Mouse (Mus musculus) hindbrain, embryonic 16.5 days (tissue): ENCODE data around the gene Ptch1. TPM values are rescaled to one million over a fixed set of nuclear protein-coding genes. Genes with fewer than 3 reads are reported as not detected.

ENCODE experiments used
- ATAC-seq: fragments of 200-750 bp; cut with Nextera tagmentation; 2 replicates; pipeline ENCODE4 v1.8.0; 2017; ENCODE audit warnings: moderate TSS enrichment, moderate library complexity
- H3K27ac ChIP-seq: fragments of 300-500 bp; sonication (generic); 2 replicates; pipeline ENCODE4 v1.5.1; 2014; ENCODE audit warnings: low read depth, mild to moderate bottlenecking, control low read depth, low read length, moderate library complexity
- H3K27me3 ChIP-seq: fragments of 300-500 bp; sonication (generic); replicated peaks from 2 replicates; pipeline ENCODE4 v1.6.1; 2014; ENCODE audit warnings: low read length; ENCODE audit not compliant: control insufficient read depth, insufficient read depth
- H3K36me3 ChIP-seq: fragments of 300-500 bp; sonication (generic); 2 replicates; pipeline ENCODE4 v1.6.1; 2014; ENCODE audit warnings: mild to moderate bottlenecking, low read length, moderate library complexity, mixed read lengths; ENCODE audit not compliant: control insufficient read depth, insufficient read depth
- H3K4me1 ChIP-seq: fragments of 300-500 bp; sonication (generic); 2 replicates; pipeline ENCODE4 v1.6.1; 2014; ENCODE audit warnings: low read depth, low read length; ENCODE audit not compliant: control insufficient read depth, insufficient read depth
- H3K4me2 ChIP-seq: fragments of 300-500 bp; sonication (generic); 2 replicates; pipeline ENCODE4 v1.6.1; 2014; ENCODE audit warnings: mild to moderate bottlenecking, low read length, control low read depth, moderate library complexity
- H3K4me3 ChIP-seq: fragments of 300-500 bp; sonication (generic); 2 replicates; pipeline ENCODE4 v1.5.1; 2014; ENCODE audit warnings: mild to moderate bottlenecking, low read length, control low read depth, moderate library complexity
- H3K9ac ChIP-seq: fragments of 300-500 bp; sonication (generic); 2 replicates; pipeline ENCODE4 v1.6.1; 2014; ENCODE audit warnings: low read depth, mild to moderate bottlenecking, control low read depth, low read length, moderate library complexity
- H3K9me3 ChIP-seq: fragments of 300-500 bp; sonication (generic); 2 replicates; pipeline ENCODE4 v1.6.1; 2014; ENCODE audit warnings: mild to moderate bottlenecking, low read length, moderate library complexity; ENCODE audit not compliant: control insufficient read depth
- WGBS: fragments of 180-500 bp; shearing (Covaris S2); extraction: QIAGEN DNeasy Blood & Tissue Kit; methylation state at CpG from one replicate; pipeline ENCODE4 v1.1.7; 2014; 5-methylcytosine and 5-hydroxymethylcytosine counted together
- polyA plus RNA-seq: library from polyadenylated mRNA; unstranded; fragments of >200 nt; fragmentation: Nextera tagmentation; extraction: Ambion mirVana; gene quantifications from 2 replicates; pipeline ENCODE4 v1.2.1, GENCODE M21; 2015

Gene Ptch1
- polyA plus RNA-seq, 1 experiment from 2014 or later, result 15.3 TPM

DNA sequence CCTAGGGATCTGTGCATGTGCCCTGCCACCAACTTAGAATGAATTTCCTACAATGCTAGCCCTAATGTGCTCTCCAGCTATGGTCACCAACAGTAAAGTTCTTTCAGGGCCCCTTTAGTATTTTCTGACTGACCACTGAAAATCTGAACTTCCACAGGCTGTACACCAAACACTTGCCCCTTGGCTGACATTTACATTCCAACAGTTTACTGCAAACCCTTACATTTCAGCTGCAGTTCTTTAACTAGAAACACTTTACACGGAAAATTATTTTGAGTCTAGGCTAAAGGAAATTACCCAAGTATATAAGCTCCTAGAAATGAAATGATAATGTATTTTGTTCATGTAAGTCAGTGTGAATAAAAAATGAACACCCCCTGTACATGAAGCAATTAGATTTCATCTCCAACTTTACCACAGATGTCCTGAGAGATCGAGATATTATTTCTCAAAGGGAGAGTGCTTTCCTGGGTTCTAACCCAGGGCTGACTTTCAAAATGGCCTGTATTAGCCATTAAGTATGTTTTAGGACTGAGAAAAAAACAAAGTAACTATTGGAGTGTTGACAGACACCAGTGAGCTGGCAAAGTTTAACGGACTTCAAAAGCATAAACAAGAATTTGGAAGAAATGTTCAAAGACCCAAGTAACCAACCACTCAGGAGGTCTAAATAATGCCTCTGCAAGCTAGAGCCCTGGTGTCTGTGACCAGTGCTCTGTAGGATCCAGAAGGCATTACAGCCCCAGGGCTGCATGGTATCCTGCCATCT is 43.6 kb downstream of the Ptch1 start:
- no peak overlapping the region for H3K4me2 ChIP-seq
- H3K36me3 ChIP-seq, result peaks cover 35% of the 10 kb centered on the region
- ATAC-seq, result no peak
- no peak overlapping the region for H3K9ac ChIP-seq
- no peaks in the 10 kb centered on the region for H3K27me3 ChIP-seq
- no peaks in the 10 kb centered on the region for H3K9me3 ChIP-seq
- H3K27ac ChIP-seq, result no peak overlapping the region
- WGBS, result 48% methylated on average over 3 of the region's 3 CpGs
- no peak overlapping the region for H3K4me3 ChIP-seq
- H3K4me1 ChIP-seq, result peaks cover 22% of the 10 kb centered on the region

DNA sequence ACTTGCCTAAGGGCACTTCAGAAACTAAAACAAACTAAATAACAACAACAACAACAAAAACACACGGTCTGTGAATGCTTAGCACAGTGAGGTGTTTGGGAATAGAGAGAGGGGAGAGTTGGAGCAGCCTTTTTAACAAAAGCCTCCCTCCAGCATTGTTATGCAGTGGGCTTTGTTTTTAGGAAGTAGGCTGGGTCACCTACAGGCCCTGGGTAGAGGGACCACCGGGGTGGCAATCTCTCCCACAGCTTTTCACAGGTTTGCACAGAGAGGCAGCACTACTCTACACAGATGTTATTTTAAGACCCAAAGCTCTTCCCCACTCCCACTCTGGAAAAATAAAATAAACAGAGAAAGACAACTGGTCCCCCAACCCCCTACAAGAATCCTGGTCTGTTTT is 44.5 kb downstream of the Ptch1 start:
- 9% methylated on average over 2 of the region's 2 CpGs for WGBS
- no peaks in the 10 kb centered on the region for H3K27me3 ChIP-seq
- H3K9me3 ChIP-seq, result no peaks in the 10 kb centered on the region
- no peak for ATAC-seq
- H3K36me3 ChIP-seq, result peaks cover 37% of the 10 kb centered on the region
- H3K4me2 ChIP-seq, result no peak overlapping the region
- peaks cover 26% of the 10 kb centered on the region for H3K4me1 ChIP-seq
- H3K4me3 ChIP-seq, result no peak overlapping the region
- H3K9ac ChIP-seq, result no peak overlapping the region
- H3K27ac ChIP-seq, result no peak overlapping the region

DNA sequence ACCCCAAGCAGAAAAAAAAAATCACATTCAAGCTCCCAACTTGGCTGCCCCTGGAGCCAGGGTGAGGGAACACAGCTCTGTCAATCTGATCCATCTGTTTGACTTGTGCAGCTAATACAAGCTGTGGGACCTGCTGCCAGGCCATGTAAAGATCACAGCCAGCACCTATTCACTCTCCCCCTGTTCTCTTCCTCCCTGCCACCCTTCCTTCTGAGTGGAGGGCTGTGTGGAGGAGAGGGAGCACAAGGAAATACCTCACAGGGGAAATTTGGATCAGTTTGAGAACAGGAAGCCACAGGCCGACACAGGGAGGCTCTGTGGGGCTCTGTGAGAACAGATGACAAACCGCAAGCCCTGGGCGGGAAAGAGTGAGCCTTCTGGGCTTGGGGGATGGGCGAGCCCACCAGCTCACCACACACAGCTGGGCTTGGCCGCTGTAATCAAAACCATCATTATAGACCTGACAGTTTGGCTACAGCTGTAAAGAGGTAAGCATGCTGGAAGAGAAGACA is 45.2 kb downstream of the Ptch1 start:
- Histone ChIP-seq H3K36me3 (peaks cover 32% of the 10 kb centered on the region), H3K9me3 (no peaks in the 10 kb centered on the region), H3K27ac (peak overlapping the region; percentile 42; the same call in 1 of the 2 replicates), H3K4me2 (no peak overlapping the region), H3K9ac (peak overlapping the region; percentile 23; the same call in 1 of the 2 replicates), H3K4me3 (no peak overlapping the region), H3K4me1 (peaks cover 26% of the 10 kb centered on the region), H3K27me3 (no peaks in the 10 kb centered on the region)
- peak; percentile 57 for ATAC-seq
- 9% methylated on average over 5 of the region's 5 CpGs for WGBS

DNA sequence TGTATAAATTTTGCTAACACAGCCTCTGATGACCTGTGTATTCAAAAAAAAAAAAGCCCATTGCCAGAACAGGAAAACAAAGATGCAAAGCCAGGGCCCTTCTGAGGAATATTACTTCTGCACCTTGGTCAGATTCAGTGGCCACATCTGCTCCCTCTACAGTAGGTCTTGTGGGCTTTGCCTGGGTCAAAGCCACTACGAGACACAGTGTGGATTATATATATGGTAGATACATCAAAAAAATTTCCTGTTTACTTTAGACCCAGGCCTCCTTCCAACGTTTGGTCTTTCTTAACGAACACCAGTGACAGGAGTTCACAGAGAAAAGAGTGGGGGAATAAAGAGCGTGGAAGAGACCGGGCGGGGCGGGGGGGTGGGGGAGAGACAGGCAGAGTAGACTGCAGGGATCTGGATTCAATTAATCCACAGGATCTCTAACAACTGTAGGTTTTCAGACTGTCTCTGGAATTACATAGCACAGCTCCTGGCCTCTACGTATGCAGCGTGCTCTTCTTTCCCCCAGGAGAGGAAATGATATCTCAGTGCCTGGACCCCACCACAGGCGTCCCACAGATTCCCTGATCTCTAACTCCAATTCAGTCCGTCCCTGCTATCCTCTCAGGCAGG is 47.7 kb downstream of the Ptch1 start:
- no peak overlapping the region for H3K4me3 ChIP-seq
- H3K9ac ChIP-seq, result no peak overlapping the region
- no peak for ATAC-seq
- no peak overlapping the region for H3K27ac ChIP-seq
- peaks cover 27% of the 10 kb centered on the region for H3K36me3 ChIP-seq
- 46% methylated on average over 11 of the region's 11 CpGs for WGBS
- no peak overlapping the region for H3K4me2 ChIP-seq
- no peaks in the 10 kb centered on the region for H3K9me3 ChIP-seq
- H3K27me3 ChIP-seq, result no peaks in the 10 kb centered on the region
- peaks cover 26% of the 10 kb centered on the region for H3K4me1 ChIP-seq

DNA sequence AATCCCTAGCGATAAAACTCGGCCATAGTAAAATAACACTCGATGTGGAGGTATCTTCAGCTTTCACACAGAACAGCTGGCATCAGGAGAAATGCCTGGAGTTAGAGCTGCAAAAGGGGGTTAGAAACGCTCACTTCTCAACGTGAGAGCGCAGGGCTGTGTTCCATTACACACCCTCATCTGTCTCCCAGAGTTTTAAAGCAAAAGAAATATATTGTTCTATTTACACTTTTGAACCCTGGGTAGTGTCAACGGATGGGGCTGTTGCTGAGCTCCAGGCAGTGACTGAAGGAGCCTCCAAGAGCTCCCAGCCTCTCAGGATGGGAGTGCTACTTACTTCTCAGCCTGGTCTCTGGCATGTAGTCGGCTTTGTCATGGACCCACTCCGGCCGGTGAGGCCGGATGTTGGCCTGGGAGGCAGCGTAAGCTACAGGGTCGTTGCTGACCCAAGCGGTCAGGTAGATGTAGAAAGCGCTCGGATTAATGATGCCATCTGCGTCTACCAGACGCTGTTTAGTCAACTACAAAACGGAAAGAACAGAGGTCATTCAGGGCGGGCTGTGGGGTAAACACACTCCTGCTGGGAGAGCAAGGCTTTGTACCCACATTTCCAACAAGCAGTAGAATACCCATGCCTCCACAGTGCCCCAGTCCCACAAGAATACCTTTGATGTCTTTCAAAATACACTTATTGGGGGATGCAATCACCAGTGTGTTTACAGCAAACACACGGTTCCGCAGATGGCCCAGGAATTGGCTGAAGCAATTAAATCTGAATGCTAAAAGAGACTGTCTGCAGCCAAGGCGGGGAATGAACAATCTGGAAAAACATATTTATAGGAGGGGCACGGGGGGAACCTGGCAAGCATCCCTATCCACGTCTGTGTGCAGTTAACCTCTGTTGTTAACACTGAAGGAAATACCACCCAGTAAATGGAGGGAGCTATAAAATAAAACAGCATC is 48.5 kb downstream of the Ptch1 start:
- Histone ChIP-seq H3K36me3 (peaks cover 28% of the 10 kb centered on the region), H3K9ac (no peak overlapping the region), H3K4me1 (peaks cover 26% of the 10 kb centered on the region), H3K4me2 (no peak overlapping the region), H3K9me3 (no peaks in the 10 kb centered on the region), H3K27me3 (no peaks in the 10 kb centered on the region), H3K27ac (0 out of 2 replicates have a peak overlapping the region, but pooled peaks have one; percentile 10), H3K4me3 (no peak overlapping the region)
- 48% methylated on average over 25 of the region's 25 CpGs for WGBS
- peak; percentile 31; the same call in 1 of the 2 replicates for ATAC-seq

DNA sequence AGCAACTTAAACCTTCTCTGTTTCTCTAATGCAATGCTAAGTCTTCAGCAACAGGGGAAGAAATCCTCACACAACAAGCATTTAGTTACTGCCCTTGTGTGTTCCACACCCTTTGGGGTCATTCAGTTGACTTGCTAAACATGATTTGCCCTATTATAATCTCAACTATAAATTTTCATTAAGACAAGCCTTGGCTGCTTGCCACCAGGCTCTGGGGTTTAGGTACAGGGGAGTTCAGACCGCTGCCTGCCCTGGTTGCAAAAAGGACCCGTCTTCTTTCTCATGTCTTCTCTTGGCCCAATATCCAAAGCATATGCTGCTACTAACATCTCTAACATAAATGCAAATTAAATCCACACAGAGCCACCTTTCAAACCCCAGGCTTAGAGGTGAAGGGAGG is 49.3 kb downstream of the Ptch1 start:
- H3K27ac ChIP-seq, result no peak overlapping the region
- no peak for ATAC-seq
- H3K4me2 ChIP-seq, result no peak overlapping the region
- H3K36me3 ChIP-seq, result peaks cover 36% of the 10 kb centered on the region
- no peak overlapping the region for H3K9ac ChIP-seq
- no peaks in the 10 kb centered on the region for H3K9me3 ChIP-seq
- H3K4me3 ChIP-seq, result no peak overlapping the region
- no peaks in the 10 kb centered on the region for H3K27me3 ChIP-seq
- 44% methylated on average over 2 of the region's 2 CpGs for WGBS
- H3K4me1 ChIP-seq, result peaks cover 23% of the 10 kb centered on the region

DNA sequence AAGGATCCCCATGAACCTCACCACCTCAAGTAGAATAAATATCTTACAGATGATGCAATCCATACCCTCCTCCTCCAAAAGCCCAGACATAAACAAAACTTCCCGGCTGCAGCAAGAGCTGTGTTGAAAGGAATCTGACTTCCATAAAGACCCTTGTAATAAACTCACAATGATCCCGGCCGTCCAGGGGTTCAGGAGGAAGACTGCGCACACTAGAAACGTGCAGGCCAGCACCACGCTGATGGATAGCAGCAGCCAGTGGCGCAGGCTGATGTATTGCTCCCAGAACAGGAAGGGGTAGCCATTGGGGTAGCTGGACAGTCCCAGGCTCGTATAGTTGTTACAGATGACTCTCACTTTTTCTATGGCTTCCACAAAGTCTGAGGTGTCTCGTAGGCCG is 50.6 kb downstream of the Ptch1 start:
- Histone ChIP-seq H3K9ac (no peak overlapping the region), H3K4me2 (no peak overlapping the region), H3K36me3 (peaks cover 38% of the 10 kb centered on the region), H3K4me1 (peaks cover 13% of the 10 kb centered on the region), H3K27ac (no peak overlapping the region), H3K4me3 (no peak overlapping the region), H3K27me3 (no peaks in the 10 kb centered on the region), H3K9me3 (no peaks in the 10 kb centered on the region)
- ATAC-seq, result no peak
- 71% methylated on average over 10 of the region's 10 CpGs for WGBS

DNA sequence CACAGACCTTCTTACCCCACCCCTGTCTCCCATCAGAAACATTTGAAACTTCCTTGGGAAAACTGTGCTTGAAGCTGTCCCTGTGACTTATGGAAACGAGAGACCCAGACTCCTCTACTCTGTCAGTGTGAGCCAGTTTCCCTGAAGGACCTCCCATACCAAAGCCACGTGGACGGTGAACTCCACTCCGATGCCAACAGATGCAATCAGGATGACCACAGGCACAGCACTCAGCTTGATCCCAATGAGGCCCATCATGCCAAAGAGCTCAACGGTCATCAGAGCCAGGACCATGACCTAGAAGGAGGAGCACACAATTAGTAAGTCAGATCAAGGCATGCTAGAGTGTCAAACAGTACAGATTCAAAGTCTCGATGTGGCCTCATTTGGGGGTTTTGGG is 53.3 kb downstream of the Ptch1 start:
- H3K9me3 ChIP-seq, result no peaks in the 10 kb centered on the region
- no peak for ATAC-seq
- H3K4me3 ChIP-seq, result no peak overlapping the region
- no peak overlapping the region for H3K9ac ChIP-seq
- H3K4me2 ChIP-seq, result no peak overlapping the region
- peaks cover 6% of the 10 kb centered on the region for H3K4me1 ChIP-seq
- H3K36me3 ChIP-seq, result peaks cover 46% of the 10 kb centered on the region
- WGBS, result 95% methylated on average over 6 of the region's 6 CpGs
- H3K27me3 ChIP-seq, result no peaks in the 10 kb centered on the region
- no peak overlapping the region for H3K27ac ChIP-seq
